ENCODE assay signal across 13 mouse cellular contexts in the genomic region with DNA sequence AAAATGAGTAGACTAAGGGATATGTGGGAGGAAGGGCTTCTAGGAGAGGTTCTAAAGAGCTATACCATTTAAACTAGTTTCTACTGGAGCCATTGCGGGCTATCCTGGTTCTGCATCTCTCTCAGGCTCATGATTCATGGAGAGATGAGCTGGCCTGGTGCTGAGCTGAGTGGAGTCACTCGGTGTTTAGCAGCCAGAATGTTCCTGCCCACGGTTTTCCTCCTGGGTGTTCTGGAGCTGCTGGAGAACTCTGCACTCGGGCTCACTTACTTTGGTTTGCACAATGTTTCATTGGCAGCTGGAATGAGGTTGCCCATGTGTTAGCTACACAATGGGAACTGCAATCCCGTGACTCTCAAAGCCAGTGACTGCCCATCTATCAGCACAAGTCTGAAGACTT.
"Had no signal": no experiment of that assay in that cellular context is flagged by ENCODE, and none has a peak within 500 bp of the region (broad histone marks: within the 10 kb centered on the region; RNA-seq: fewer than 3 reads in every experiment).

No protein-coding gene starts in this region.

- DNase-seq: kidney, adult 11 months; kidney, adult 9 months; kidney, postnatal 14 days; kidney, postnatal 4 days; left cerebral cortex, postnatal 4 days; liver, postnatal 0 days; lung, embryonic 14.5 days; right cerebral cortex, postnatal 14 days; spleen, adult 18-20 months; thymus, adult 18-20 months; thymus, postnatal 36 days had no signal

- ATAC-seq: liver, postnatal 0 days; lung, postnatal 0 days; midbrain, embryonic 15.5 days had no signal
